Mouse (Mus musculus): ENCODE data around the gene Bmp2.

Bmp2 gene

DNA sequence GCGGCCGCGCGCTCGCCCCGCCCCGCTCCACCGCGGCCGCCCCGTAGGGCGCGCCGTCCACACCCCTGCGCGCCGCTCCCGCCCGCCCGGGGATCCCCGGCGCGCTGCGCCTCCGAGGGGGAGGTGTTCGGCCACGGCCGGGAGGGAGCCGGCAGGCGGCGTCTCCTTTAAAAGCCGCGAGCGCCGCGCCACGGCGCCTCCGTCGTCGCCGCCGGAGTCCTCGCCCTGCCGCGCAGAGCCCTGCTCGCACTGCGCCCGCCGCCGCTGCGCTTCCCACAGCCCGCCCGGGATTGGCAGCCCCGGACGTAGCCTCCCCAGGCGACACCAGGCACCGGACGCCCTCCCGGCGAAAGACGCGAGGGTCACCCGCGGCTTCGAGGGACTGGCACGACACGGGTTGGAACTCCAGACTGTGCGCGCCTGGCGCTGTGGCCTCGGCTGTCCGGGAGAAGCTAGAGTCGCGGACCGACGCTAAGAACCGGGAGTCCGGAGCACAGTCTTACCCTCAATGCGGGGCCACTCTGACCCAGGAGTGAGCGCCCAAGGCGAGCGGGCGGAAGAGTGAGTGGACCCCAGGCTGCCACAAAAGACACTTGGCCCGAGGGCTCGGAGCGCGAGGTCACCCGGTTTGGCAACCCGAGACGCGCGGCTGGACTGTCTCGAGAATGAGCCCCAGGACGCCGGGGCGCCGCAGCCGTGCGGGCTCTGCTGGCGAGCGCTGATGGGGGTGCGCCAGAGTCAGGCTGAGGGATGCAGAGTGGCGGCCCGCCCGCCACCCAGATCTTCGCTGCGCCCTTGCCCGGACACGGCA, at the start of gene Bmp2:
Bmp2 (plus strand) TSS at position 129 of the 811 bp plus-strand sequence.
- in situ Hi-C loops (cut with MboI; ENCODE audit: unreplicated experiment in 2 of 2): no loop called here

DNA sequence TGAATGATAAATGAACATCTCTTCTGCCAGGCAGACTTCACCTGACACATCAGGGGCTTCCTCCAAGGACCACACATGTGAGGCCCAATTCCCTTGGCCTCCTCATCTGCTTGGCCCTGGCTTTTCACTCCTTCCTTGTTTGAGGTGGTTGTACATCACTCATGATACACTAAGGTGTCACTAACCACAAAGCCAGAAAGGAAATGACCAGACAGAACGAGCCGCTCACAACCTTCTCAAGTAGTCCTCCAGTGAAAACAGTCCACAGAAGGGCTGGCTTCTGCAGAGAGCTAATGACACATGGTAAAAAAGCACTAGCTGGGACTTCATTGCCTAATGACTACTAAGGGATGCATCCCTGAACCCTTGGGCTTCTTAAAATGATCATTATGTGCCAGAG, 46.3 kb upstream of the Bmp2 start:
- in situ Hi-C loops (cut with MboI; ENCODE audit: unreplicated experiment in 2 of 2): no loop called here

DNA sequence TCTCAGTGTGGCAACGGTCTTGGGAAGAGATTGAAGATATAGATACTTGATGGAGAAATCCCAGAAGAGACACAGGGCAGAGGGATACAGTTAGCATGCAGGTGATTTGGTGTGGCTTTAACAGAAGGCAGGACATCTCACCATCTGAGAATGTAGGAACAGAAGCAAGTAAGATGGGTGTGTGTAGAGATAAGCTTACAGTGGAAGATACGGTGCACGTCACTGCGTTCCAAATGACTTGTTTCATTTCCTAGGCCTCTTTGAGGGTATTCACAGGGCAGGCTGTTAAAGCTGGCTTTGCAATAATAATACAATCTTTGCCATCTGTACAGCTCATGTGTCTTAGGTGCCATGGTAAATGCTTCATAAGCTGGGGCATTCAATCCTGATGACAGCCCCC, 44.9 kb upstream of the Bmp2 start:
- in situ Hi-C loops (cut with MboI; ENCODE audit: unreplicated experiment in 2 of 2): no loop called here

DNA sequence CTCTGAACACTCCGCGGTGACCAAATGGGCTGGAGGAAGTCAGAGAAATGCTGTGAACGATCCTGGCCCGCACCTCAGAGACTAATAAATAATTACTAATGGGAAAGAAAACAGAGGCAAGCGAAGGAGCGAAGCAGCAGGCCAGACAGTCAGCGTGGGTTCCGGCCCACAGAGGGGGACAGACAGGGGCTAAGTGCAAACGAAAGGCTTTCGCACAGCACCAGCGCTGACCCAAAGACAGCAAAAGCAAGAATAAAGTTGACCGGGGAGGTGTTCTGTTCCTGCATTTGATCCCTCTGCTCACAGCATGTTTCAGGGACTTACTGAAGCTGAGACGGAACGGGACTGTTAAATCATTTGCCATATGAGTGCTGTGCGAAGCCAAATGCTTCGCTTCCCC, 42.8 kb upstream of the Bmp2 start:
- in situ Hi-C loops (cut with MboI; ENCODE audit: unreplicated experiment in 2 of 2): no loop called here

DNA sequence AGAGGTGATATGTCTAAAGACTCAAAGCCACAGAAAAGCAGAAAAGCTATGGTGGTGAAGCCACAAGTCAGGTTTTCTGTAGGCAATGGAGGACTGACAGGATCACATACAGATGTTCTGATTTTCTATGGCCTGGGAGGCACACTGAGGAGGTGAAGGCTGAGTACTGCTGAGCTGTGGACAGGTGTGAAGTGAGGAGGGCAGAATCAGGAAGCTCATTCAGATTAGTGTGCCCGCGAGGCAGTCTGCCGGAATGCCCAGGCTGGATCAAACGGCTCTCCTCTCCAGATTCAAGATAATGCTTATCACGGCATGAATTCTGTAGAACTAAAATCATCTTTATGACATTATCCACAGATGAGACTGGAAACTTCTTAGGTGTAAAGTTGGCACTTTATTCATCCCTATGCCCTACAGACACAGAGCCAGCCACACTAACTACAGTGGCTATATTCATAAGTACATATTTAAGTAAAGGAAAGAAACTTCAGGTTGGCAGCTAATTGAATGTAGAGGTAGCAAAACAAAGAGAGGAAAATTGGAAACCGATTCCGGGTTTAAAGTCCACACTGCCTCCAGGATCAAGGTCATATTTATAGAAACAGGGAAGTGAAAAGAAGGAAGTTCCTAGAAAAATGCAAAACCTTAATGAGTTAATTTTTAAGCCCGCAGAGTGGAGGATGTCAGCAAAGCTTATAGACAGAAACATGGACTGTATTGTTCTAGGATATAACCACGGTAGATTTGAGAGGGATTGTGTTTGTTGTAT, 40.8 kb upstream of the Bmp2 start:
- in situ Hi-C loops (cut with MboI; ENCODE audit: unreplicated experiment in 2 of 2): no loop called here

DNA sequence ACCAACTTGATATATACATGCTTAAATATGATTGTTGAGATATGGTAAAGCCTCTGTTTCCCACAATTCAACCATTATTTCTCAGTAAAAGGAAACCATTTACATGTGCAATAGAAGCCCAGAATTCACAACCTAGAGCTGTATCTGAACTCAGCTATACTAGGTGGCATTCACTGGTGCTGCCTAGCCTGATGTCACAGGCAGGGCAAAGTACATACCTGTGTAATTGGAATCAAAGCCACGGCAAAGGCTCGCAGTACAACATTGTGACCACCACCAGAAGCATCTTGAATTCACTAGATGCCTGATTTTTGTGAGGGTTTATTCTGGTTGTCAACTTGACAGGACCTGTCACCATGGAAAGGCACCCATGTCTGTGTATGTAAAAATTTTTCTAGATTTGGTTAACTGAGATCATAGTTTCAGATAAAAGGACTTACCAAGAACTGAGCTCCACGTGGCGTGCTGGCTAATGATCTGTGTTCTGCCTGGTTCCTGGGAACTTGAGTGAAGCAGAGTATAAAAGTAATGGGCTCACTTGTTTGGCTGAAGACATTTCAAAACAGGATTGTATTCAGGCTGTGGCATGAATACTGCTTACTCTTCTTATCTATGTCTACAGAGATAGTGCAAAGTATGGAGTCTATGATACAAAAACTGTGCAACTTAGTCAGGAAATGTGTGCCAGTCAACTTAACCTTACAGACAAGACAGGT, 35.5 kb upstream of the Bmp2 start:
- in situ Hi-C loops (cut with MboI; ENCODE audit: unreplicated experiment in 2 of 2): no loop called here

DNA sequence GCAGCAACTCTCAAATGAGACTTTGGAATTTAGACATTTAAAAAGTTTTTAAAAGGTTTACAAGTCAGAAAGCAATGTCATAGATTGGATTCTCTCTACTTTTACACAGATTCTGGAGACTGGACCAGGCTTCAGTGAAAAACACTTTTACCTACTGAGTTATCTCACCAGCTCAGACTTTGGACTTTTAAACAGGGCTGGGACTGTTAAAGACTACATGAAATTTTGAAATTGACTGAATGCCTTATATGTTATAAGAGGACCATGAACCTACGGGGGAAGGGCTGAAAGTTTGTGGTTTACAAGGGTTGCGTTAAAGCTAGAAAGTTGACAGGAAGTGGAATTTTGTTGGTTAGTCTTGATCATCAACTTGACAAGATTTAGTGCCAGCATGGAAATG, 34.1 kb upstream of the Bmp2 start:
- in situ Hi-C loops (cut with MboI; ENCODE audit: unreplicated experiment in 2 of 2): no loop called here

DNA sequence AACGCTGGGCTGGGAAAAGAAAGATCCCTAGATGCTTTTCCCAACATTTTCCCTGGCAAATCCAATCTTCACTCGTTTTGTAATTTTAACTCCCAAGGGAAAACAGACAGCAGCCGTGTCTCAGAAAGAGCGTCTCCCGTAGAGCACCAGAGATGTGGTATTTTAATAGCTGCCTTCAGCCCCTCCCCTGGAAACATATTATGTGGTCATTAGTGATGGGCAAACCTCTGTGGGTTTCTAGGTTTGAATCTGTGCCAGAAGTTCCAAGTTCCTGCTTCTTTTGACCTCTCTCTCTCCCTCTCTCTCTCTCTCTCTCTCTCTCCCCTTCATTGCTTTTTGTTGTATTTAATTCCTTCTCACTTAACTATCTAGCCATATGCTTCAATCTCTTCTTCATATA, 30.8 kb upstream of the Bmp2 start:
- in situ Hi-C loops (cut with MboI; ENCODE audit: unreplicated experiment in 2 of 2): no loop called here

DNA sequence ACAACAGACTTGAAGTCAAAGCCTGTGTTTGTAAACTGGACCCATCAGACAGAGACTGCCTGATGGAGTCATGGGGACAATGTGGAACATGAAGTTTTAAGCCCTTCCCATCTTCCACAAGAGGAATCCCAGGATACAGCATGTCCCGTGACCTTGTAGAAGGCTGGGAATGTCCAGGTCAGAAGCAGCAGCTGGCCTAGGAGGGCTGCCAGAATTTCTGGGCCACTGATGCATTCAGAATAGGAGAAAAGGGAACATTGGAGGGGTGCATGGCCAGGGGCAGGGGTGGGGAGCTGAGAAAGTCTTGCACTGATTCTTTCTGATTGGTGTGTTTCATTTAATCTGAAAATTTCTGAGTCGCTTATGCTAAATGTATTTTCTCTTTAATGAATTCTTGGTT, 29.8 kb upstream of the Bmp2 start:
- in situ Hi-C loops (cut with MboI; ENCODE audit: unreplicated experiment in 2 of 2): no loop called here

DNA sequence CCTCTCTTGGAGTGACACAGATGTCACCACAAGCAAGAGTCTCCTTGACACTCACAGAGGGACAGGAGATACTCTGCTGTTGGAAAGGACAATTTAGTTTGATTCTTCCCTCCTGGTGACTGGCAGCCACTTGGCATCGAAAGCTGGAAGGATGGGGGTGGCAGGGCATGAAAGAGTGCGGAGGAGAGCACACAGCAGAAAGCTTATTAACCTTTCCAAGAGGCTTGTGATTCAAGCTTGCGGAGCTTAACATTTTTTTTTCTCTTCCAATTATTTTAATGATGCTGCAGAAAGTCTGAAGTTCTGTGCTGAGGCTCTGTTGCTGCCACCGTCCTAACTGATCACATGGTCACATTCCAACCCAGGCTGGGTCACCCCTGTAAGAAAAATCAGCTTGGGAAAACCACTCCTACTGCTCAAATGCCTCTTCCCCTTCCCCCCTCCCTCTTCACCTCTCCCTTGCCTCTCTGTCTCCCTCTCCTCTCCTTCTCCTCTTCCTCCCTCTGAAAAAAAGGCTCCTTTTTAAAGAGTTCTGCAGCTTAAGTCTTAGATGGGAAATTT, 26.3 kb upstream of the Bmp2 start:
- in situ Hi-C loops (cut with MboI; ENCODE audit: unreplicated experiment in 2 of 2): no loop called here

DNA sequence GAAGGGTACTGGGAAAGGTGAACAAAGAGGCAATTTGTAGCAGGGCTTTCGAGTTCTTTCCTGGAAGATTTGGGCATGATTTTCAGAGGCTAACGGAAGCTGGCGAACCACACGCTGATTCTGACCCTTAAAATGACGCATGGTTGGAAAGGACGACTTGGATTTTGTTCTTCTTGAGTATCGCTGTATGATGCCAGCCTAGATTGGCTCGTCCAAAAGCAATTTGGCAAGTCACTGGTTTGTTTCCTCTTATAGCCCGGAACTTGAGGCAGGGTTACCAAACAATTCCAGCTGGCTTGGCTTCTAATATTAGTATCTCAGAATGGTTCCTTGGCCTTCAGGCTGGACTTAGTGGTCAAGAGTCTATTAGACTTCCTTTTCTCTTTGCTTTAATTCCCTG, 22.6 kb upstream of the Bmp2 start:
- in situ Hi-C loops (cut with MboI; ENCODE audit: unreplicated experiment in 2 of 2): no loop called here

DNA sequence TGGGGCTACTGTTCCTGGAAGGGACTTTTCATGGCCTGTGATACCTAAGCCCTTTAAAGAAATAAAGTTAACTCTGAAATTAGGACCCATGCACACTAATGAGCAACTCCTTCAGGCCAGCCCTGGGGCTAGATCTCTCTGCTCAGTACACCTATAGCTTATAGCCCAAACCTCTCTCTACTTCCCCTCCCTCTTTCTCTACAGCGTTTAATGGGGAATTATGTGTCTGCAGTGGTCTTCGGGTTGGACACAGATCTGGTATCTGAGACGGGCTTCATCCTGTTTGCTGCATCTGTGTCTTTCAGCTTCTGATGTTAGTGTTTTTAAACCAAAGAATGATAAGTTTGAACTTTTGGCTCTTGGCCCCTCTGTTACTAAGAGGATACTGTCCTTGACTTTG, 18.9 kb upstream of the Bmp2 start:
- in situ Hi-C loops (cut with MboI; ENCODE audit: unreplicated experiment in 2 of 2): no loop called here

DNA sequence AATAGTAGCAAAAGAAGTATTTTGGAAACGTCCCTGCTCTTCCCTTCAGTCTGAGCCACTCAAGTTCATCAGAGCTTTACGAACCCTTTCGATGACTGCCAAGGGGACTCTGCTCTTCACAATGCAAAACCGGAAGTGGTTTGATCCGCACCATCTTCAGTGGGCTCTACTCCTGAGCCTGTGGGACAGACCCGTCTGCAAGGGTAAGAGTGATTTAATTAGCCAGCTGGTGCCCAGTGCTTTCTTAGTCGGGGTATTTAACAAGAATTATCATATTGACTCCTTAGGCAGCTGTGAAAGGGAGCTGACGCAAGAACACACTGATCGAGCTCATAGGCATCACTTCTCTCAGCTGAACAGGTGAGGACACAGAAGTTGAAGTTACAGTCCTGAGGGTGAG, 16.5 kb upstream of the Bmp2 start:
- in situ Hi-C loops (cut with MboI; ENCODE audit: unreplicated experiment in 2 of 2): no loop called here

DNA sequence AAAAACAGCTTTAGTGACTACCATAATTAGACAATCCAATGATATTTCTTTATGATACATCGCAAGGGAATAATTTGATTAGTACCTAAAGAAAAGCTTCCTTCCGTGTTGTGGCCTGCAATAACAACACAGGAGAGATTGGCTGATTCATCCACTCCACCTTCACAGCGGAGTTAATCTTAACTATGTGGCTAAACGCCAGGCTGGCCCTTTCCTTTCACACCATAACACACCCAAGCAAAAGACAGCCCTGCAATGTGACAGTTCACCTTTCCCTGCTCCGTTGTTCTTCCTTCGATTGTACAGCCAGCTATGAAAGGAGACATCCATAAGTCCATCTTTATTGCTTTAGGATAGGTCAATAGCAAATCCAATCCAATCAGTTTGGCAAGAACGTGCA, 15.1 kb upstream of the Bmp2 start:
- in situ Hi-C loops (cut with MboI; ENCODE audit: unreplicated experiment in 2 of 2): no loop called here

DNA sequence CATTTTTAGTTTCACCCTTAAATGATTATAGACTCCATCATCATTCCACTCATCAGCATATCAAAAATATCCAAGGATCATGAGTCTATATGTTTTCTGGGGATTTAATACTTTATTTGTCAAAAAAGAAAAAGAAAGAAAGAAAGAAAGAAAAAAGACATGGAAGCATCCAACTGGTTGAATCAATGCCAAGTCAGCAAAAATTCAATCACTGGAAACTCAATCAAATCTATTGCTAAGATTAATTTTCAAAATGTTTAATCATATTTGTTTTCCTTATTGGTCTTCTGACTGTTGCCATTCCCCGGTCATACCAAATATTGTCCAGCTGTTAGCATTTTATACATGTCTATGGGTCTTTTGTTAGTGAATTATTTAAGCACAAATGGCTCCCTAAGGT, 11.3 kb upstream of the Bmp2 start:
- in situ Hi-C loops (cut with MboI; ENCODE audit: unreplicated experiment in 2 of 2): no loop called here

DNA sequence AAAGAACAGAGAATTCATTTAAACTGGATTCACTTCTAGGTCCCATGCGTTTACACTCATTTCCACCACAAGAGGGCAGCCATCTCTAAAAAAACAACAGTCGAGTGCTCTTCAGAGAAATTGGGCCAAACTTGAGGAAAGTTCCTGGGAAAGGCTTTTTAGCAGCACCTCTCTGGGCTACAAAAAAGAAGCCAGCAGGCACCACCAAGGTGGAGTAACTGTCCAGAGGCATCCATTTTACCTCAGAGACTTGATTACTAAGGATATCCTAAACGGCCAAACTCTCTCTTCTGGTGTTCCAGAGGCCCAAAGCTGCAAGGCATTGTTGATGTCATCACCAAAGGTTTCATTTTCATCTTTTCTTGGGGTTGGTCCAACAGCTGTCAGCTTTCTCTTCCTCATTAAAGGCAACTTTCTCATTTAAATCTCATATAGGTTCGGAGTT, 1.7 kb upstream of the Bmp2 start:
- in situ Hi-C loops (cut with MboI; ENCODE audit: unreplicated experiment in 2 of 2): no loop called here

DNA sequence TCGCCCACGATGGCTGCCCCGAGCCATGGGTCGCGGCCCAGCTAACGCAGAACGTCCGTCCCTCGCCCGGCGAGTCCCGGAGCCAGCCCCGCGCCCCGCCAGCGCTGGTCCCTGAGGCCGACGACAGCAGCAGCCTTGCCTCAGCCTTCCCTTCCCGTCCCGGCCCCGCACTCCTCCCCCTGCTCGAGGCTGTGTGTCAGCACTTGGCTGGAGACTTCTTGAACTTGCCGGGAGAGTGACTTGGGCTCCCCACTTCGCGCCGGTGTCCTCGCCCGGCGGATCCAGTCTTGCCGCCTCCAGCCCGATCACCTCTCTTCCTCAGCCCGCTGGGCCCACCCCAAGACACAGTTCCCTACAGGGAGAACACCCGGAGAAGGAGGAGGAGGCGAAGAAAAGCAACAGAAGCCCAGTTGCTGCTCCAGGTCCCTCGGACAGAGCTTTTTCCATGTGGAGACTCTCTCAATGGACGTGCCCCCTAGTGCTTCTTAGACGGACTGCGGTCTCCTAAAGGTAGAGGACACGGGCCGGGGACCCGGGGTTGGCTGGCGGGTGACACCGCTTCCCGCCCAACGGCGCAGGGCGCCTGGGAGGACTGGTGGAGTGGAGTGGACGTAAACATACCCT, 995 bp downstream of the Bmp2 start:
- in situ Hi-C loops (cut with MboI; ENCODE audit: unreplicated experiment in 2 of 2): no loop called here

DNA sequence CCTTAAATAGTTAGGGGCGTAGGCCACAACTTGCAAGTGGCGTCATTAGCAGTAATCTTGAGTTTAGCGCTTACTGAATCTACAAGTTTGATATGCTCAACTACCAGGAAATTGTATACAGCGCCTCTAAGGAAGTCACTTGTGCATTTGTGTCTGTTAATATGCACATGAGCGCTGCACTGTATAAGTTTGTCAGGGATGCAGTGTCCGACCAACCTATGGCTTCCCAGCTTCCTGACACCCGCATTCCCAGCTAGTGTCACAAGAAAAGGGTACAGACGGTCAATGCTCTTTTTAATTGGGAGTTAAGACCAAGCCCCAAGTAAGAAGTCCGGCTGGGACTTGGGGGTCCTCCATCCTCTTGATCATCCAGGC, 1.9 kb downstream of the Bmp2 start:
- in situ Hi-C loops (cut with MboI; ENCODE audit: unreplicated experiment in 2 of 2): no loop called here

DNA sequence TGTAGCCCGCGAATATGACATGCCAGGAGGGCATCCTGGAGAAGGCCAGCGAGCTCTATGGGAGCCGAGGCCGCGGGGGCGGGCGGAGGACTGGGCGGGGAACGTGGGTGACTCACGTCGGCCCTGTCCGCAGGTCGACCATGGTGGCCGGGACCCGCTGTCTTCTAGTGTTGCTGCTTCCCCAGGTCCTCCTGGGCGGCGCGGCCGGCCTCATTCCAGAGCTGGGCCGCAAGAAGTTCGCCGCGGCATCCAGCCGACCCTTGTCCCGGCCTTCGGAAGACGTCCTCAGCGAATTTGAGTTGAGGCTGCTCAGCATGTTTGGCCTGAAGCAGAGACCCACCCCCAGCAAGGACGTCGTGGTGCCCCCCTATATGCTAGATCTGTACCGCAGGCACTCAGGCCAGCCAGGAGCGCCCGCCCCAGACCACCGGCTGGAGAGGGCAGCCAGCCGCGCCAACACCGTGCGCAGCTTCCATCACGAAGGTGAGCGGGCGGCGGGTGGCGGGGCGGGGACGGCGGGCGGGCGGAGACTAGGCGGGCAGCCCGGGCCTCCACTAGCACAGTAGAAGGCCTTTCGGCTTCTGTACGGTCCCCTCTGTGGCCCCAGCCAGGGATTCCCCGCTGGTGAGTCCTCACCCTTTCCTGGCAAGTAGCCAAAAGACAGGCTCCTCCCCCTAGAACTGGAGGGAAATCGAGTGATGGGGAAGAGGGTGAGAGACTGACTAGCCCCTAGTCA, 2.5 kb downstream of the Bmp2 start:
- in situ Hi-C loops (cut with MboI; ENCODE audit: unreplicated experiment in 2 of 2): no loop called here

DNA sequence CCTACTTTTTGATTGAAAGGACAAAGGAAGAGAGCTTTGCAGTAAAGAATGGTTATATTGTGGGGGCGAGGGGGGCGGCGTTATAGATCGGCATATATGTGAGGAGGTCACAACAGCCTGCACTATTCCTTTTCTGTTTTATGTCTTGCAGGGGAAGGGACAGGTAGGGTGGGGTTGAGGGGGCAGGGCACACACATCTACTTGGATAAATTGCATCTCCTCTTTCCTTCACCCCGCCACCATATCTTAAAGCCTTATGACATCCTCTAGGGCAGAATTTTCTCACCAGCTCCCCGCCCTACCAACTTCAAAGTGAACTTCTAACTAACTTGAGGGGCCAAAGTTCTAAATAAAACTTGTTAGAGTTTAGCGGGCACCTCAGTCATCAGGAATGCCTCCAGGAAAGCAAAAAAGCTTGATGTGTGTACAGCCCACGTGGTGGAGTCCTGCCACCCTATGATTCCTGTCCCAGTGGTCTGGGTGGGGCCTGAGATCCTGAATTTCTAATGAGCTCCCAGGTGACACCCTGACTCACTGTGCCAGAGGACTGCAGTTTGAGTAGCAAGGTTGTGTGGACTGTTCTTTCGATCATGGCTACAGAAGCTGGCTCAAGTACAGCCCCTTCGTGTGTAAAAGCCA, 12.4 kb downstream of the Bmp2 start:
- in situ Hi-C loops (cut with MboI; ENCODE audit: unreplicated experiment in 2 of 2): no loop called here

All from v-Abl transformed pro-B cells (cell line).